Mouse (Mus musculus): ENCODE data around the gene Htra2. TPM values are rescaled to one million over a fixed set of nuclear protein-coding genes. Genes with fewer than 3 reads are reported as not detected.
A peak's percentile ranks its signal among the peaks of the same experiment; 100 is the strongest.

The Htra2 gene
- polyA plus RNA-seq, 1 experiment from 2014 or later, result 68.9 TPM

GRCm38 (mm10) chr6:83003850-83004249, 51.2 kb downstream of the Htra2 start:
- Histone ChIP-seq H3K4me1 (peaks cover 8% of the 10 kb centered on the region; the same call in 1 of the 2 replicates), H3K4me2 (replicated peaks) (no peak overlapping the region), H3K9ac (no peak overlapping the region), H3K27me3 (no peaks in the 10 kb centered on the region), H3K4me3 (replicated peaks) (no peak overlapping the region), H3K9me3 (replicated peaks) (no peaks in the 10 kb centered on the region), H3K27ac (replicated peaks) (no peak overlapping the region), H3K36me3 (no peaks in the 10 kb centered on the region)
- no peak for ATAC-seq (ENCODE audit: insufficient number of reproducible peaks, low FRiP score, low TSS enrichment, low read depth)
- 87% methylated on average over 5 of the region's 5 CpGs for WGBS

DNA sequence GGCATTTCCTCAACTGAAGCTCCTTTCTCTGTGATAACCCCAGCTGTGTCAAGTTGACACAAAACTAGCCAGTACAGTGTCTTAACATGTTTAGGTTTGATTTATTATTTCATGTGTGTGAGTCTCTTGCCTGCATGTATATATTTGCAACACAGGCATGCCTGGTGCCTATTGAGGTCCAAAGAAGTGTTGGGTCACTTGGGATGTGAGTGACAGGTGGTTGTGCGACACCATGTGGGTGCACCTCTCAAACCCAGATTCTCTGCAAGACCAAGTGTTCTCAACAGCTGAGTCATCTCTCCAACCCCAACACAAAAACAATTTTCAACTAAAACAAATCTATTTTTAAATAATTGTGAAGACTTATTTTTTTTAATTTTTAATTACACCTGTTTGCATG, 52.0 kb downstream of the Htra2 start:
- 84% methylated on average over 1 of the region's 1 CpGs for WGBS

More for the DNA sequence above, 52.0 kb downstream of the Htra2 start:
- H3K4me1 ChIP-seq, result peaks cover 8% of the 10 kb centered on the region; the same call in 1 of the 2 replicates
- H3K27me3 ChIP-seq, result no peaks in the 10 kb centered on the region
- no peak overlapping the region for H3K4me2 ChIP-seq (replicated peaks)
- H3K9me3 ChIP-seq (replicated peaks), result no peaks in the 10 kb centered on the region
- no peak overlapping the region for H3K4me3 ChIP-seq (replicated peaks)
- no peak overlapping the region for H3K27ac ChIP-seq (replicated peaks)
- no peak overlapping the region for H3K9ac ChIP-seq
- no peaks in the 10 kb centered on the region for H3K36me3 ChIP-seq
- no peak for ATAC-seq (ENCODE audit: insufficient number of reproducible peaks, low FRiP score, low TSS enrichment, low read depth)

MicroRNAs within 50 kb of the gene (microRNA counts, 519-probe panel; counts per million panel counts)
- microRNA mmu-miR-3470a+mmu-miR-3470b, result 1,719 counts per million, percentile 22 among the panel's probes with 10 or more counts

Small RNA genes within 50 kb of the gene (microRNA-seq; reads per million reads assigned to microRNA genes)
- not detected for gene Mir3470a (ENCODE audit: borderline number of aligned reads)
- gene Mir7040 (ENCODE audit: borderline number of aligned reads), result not detected

Other genes starting within 250 kb of the Htra2 start
- 2.3 TPM in 2 replicates for gene Sema4f, start 115.5 kb downstream of the Htra2 start, polyA plus RNA-seq (2015; fragmentation: Nextera tagmentation; extraction: Ambion mirVana)
- 0.25 and 0.27 TPM in 2 replicates for gene M1ap, start 108.4 kb downstream of the Htra2 start, polyA plus RNA-seq (2015; fragmentation: Nextera tagmentation; extraction: Ambion mirVana)
- gene Dok1, start 21.8 kb downstream of the Htra2 start, polyA plus RNA-seq (2015; fragmentation: Nextera tagmentation; extraction: Ambion mirVana), result 9.3 and 10.9 TPM in 2 replicates
- gene Loxl3, start 21.1 kb downstream of the Htra2 start, polyA plus RNA-seq (2015; fragmentation: Nextera tagmentation; extraction: Ambion mirVana), result 19.2 and 25.4 TPM in 2 replicates
- gene Aup1, start 752 bp downstream of the Htra2 start, polyA plus RNA-seq (2015; fragmentation: Nextera tagmentation; extraction: Ambion mirVana), result 198 and 201 TPM in 2 replicates
- gene Dqx1, start 2.6 kb upstream of the Htra2 start, polyA plus RNA-seq (2015; fragmentation: Nextera tagmentation; extraction: Ambion mirVana), result 1.0 and 1.6 TPM in 2 replicates
- gene Tlx2, start 15.0 kb upstream of the Htra2 start, polyA plus RNA-seq (2015; fragmentation: Nextera tagmentation; extraction: Ambion mirVana), result 0.51 and 0.61 TPM in 2 replicates
- 37.7 and 39.4 TPM in 2 replicates for gene Pcgf1, start 22.6 kb upstream of the Htra2 start, polyA plus RNA-seq (2015; fragmentation: Nextera tagmentation; extraction: Ambion mirVana)
- 0.59 and 0.99 TPM in 2 replicates for gene Lbx2, start 31.1 kb upstream of the Htra2 start, polyA plus RNA-seq (2015; fragmentation: Nextera tagmentation; extraction: Ambion mirVana)
- 3.2 and 3.4 TPM in 2 replicates for gene Ccdc142, start 46.3 kb upstream of the Htra2 start, polyA plus RNA-seq (2015; fragmentation: Nextera tagmentation; extraction: Ambion mirVana)
- gene Gm42688, start 46.3 kb upstream of the Htra2 start, polyA plus RNA-seq (2015; fragmentation: Nextera tagmentation; extraction: Ambion mirVana), result 2.9 and 3.2 TPM in 2 replicates
- gene Mrpl53, start 53.8 kb upstream of the Htra2 start, polyA plus RNA-seq (2015; fragmentation: Nextera tagmentation; extraction: Ambion mirVana), result 121 and 136 TPM in 2 replicates
- 50.7 and 52.6 TPM in 2 replicates for gene Mogs, start 60.2 kb upstream of the Htra2 start, polyA plus RNA-seq (2015; fragmentation: Nextera tagmentation; extraction: Ambion mirVana)
- 109 and 113 TPM in 2 replicates for gene Wbp1, start 66.3 kb upstream of the Htra2 start, polyA plus RNA-seq (2015; fragmentation: Nextera tagmentation; extraction: Ambion mirVana)
- 18.2 and 18.5 TPM in 2 replicates for gene Ino80b, start 70.2 kb upstream of the Htra2 start, polyA plus RNA-seq (2015; fragmentation: Nextera tagmentation; extraction: Ambion mirVana)
- 62.8 and 63.2 TPM in 2 replicates for gene Rtkn, start 80.2 kb upstream of the Htra2 start, polyA plus RNA-seq (2015; fragmentation: Nextera tagmentation; extraction: Ambion mirVana)
- gene Wdr54, start 101.1 kb upstream of the Htra2 start, polyA plus RNA-seq (2015; fragmentation: Nextera tagmentation; extraction: Ambion mirVana), result 7.9 and 12.0 TPM in 2 replicates
- gene 1700003E16Rik, start 101.1 kb upstream of the Htra2 start, polyA plus RNA-seq (2015; fragmentation: Nextera tagmentation; extraction: Ambion mirVana), result 10.3 and 17.2 TPM in 2 replicates
- gene Dctn1, start 110.6 kb upstream of the Htra2 start, polyA plus RNA-seq (2015; fragmentation: Nextera tagmentation; extraction: Ambion mirVana), result 98.7 and 103 TPM in 2 replicates
- gene Slc4a5, start 164.6 kb upstream of the Htra2 start, polyA plus RNA-seq (2015; fragmentation: Nextera tagmentation; extraction: Ambion mirVana), result 0.11 and 0.48 TPM in 2 replicates